Mouse (Mus musculus): ENCODE data around the gene Pdia5. TPM values are rescaled to one million over a fixed set of nuclear protein-coding genes. Genes with fewer than 3 reads are reported as not detected.
A peak's percentile ranks its signal among the peaks of the same experiment; 100 is the strongest.

The Pdia5 gene
- polyA plus RNA-seq, 1 experiment from 2014 or later = 24.5 TPM

DNA sequence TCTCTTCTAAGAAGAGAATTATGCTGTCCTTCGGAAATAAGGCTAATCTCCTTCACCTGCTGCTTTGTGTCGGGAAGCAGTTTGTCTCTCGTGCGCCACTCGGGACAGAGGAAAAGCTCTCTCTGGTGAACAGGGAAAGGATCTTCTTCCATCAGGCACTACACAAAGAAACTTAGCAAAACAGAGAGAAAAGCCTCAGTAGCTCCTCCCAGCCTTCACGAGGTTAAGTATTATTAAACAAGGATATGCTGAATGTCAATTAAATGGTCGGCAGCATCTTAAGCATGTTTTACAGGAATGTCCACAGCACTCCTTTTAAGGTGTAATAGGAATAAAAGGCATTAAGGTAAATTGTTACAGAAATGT is 126.6 kb downstream of the Pdia5 start:
- Histone ChIP-seq H3K4me3 (peak overlapping the region; percentile 86), H3K27ac (replicated peaks) (peak overlapping the region; percentile 92), H3K9me3 (replicated peaks) (no peaks in the 10 kb centered on the region), H3K27me3 (ENCODE audit: low read depth, poor library complexity, severe bottlenecking) (no peaks in the 10 kb centered on the region), H3K4me1 (peaks cover 24% of the 10 kb centered on the region), H3K36me3 (peaks cover 22% of the 10 kb centered on the region; the same call in 1 of the 2 replicates)
- DNase-seq (ENCODE audit: low spot score) = no peak
- under 1% methylated on average over 7 of the region's 7 CpGs for WGBS

DNA sequence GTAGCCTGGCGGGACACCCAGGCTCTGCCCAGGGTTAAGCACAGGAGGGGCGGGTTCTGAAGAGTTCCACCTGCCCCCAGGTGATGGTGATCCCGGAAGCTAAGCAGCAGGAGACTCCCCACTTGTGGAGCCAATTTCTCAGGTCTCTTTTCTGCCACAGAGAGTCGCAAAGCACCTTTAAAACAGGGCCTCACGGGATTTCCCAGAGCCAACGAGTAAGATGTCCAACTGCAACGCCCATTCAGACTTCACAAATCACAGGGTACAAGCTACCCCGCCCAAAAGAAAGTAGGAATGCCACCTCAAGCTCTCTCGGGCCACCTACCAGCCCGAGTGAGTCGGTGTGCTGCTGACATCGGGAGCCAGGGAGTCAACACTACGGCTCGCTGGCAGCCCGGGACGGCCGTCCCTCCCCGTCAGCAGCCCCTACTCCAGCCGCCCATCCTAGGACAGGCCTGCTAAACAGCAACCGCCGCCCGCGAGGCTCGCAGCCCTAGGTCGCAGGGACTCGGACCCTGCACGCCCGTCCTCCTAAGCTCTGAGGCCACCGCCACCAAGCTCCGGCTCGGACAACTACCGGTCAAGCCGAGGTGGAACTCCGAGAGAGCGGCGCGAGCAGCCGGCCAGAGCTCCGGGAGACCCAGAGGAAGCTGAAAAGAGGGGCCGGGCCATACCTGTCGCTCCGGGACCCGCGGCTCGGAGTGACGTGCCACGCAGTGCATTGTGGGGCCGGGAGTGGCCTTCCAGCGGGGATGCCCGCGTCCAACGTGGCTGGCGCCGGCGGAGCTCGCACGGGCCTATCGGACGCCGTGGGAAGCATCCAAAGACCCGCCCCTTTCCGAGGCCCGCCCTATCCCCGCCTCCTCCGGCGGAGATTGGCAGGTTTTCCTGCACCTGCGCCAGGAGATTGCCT is 127.3 kb downstream of the Pdia5 start, which contains the start of gene Sec22a:
Gene Sec22a (minus strand): TSS at position 769 of the 913 bp plus-strand sequence.
- Histone ChIP-seq H3K27me3 (ENCODE audit: low read depth, poor library complexity, severe bottlenecking) (no peaks in the 10 kb centered on the region), H3K4me3 (peak within 1 kb of the TSS; percentile 86), H3K36me3 (peaks cover 26% of the 10 kb centered on the region; the same call in 1 of the 2 replicates), H3K4me1 (peaks cover 24% of the 10 kb centered on the region), H3K27ac (replicated peaks) (peak within 1 kb of the TSS; percentile 92), H3K9me3 (replicated peaks) (no peaks in the 10 kb centered on the region)
- DNase-seq (ENCODE audit: low spot score) = peak; percentile 97
- under 1% methylated on average over 67 of the region's 67 CpGs for WGBS

DNA sequence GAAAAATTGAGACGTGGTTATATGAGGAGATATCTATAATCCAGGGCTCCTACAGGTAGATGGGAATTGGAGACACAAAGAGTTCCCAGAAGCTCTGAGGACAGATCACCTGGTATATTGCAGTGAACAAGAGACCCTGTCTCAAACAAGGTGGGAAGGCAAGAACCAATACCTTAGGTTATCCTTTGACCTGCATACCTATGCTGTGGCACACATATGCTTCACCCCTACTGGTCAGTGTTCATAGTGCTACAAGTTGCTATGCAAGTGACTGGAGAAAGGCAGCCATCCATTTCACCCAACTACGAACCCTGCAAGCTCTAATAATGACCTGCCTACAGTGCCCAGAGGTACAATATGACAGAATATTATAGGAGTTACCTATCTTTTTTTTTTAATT is 128.5 kb downstream of the Pdia5 start:
- DNase-seq (ENCODE audit: low spot score) = no peak
- 85% methylated on average over 2 of the region's 2 CpGs for whole genome bisulfite sequencing
- H3K9me3 ChIP-seq (replicated peaks) = no peaks in the 10 kb centered on the region
- no peak overlapping the region for H3K27ac ChIP-seq (replicated peaks)
- H3K36me3 ChIP-seq = peaks cover 32% of the 10 kb centered on the region; the same call in 1 of the 2 replicates
- H3K27me3 ChIP-seq (ENCODE audit: low read depth, poor library complexity, severe bottlenecking) = no peaks in the 10 kb centered on the region
- no peak overlapping the region for H3K4me3 ChIP-seq
- peaks cover 21% of the 10 kb centered on the region for H3K4me1 ChIP-seq

DNA sequence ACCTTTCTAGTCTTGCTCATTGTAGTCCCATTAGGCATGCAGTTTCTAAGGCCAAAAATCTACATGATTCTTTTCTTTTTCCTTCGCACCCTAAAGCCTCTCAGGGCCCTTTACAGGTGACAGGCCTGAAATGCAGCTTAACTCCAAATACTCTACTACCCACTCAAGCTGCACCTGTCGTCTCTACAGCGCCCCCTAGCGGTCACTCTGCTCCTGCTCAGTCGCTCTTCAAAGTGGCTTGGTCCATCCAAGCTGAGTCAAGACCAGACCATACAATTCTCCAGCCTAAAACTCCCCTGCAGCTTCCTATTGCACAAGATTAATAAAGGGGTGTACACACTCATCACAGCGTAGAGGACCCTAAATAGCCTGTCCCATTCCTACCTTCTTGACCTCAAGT is 130.1 kb downstream of the Pdia5 start:
- Histone ChIP-seq H3K36me3 (peaks cover 32% of the 10 kb centered on the region; the same call in 1 of the 2 replicates), H3K4me1 (peaks cover 21% of the 10 kb centered on the region), H3K4me3 (no peak overlapping the region), H3K27ac (replicated peaks) (no peak overlapping the region), H3K9me3 (replicated peaks) (no peaks in the 10 kb centered on the region), H3K27me3 (ENCODE audit: low read depth, poor library complexity, severe bottlenecking) (no peaks in the 10 kb centered on the region)
- DNase-seq (ENCODE audit: low spot score) = peak; percentile 61
- WGBS = 29% methylated on average over 6 of the region's 6 CpGs

DNA sequence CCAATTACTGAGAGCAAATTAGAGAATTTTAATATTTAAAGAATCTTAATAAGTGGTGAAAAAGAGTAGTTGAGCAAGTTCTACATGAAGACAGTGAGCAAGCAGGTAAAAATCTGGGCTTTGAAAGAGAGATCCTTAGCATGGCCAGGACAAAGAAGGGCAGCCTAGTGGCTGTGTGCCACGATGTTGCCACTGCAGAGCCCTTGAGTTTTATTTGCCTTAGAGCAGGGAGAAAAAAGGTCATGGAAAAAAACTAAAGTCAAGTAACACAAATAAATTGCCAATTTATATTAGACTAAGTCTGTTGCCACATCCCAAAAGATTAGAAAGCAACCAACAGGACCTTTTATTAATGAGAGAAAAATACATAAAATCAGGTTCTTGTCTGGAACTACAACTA is 133.2 kb downstream of the Pdia5 start:
- WGBS = 86% methylated on average over 1 of the region's 1 CpGs
- DNase-seq (ENCODE audit: low spot score) = no peak
- peaks cover 41% of the 10 kb centered on the region for H3K36me3 ChIP-seq
- no peak overlapping the region for H3K4me3 ChIP-seq
- peaks cover 2% of the 10 kb centered on the region for H3K4me1 ChIP-seq
- H3K27ac ChIP-seq (replicated peaks) = no peak overlapping the region
- no peaks in the 10 kb centered on the region for H3K27me3 ChIP-seq (ENCODE audit: low read depth, poor library complexity, severe bottlenecking)
- H3K9me3 ChIP-seq (replicated peaks) = no peaks in the 10 kb centered on the region

Small RNA genes within 50 kb of the gene (microRNA-seq; reads per million reads assigned to microRNA genes)
- gene Gm25548 = not detected

Other genes starting within 250 kb of the Pdia5 start
- gene Sec22a, start 127.0 kb downstream of the Pdia5 start, polyA plus RNA-seq (2016; fragmentation: Nextera tagmentation; extraction: Ambion mirVana) = 40.8 and 42.9 TPM in 2 replicates
- gene Sema5b, start 50.3 kb upstream of the Pdia5 start, polyA plus RNA-seq (2016; fragmentation: Nextera tagmentation; extraction: Ambion mirVana) = 59.1 and 72.3 TPM in 2 replicates